7 mouse cellular contexts compared by ENCODE assay signal in genomic region chr1:85703245-85704186, GRCm38 (mm10). TPM values are rescaled to one million over a fixed set of nuclear protein-coding genes. Genes with fewer than 3 reads are reported as not detected.
A peak's percentile ranks its signal among the peaks of the same experiment; 100 is the strongest.
DNase-seq lines count a peak whose midpoint lies in the region; ATAC-seq and TF ChIP-seq lines count a peak whose summit lies in the region.

No protein-coding gene starts in this region.

- peak; percentile 92 for ATAC-seq in embryonic facial prominence, embryonic 12.5 days (ENCODE audit: insufficient number of reproducible peaks, insufficient read depth, low FRiP score, low TSS enrichment)
- peak; percentile 98 for ATAC-seq in midbrain, embryonic 12.5 days (ENCODE audit: low FRiP score, low read depth)

- TF ChIP-seq POLR2A in small intestine, adult 2 months (IDR thresholded peaks at IDR 0.05; ENCODE audit: low read depth, low read length): no peak

- WGBS in embryonic facial prominence, embryonic 12.5 days: 32% methylated on average over 22 of the region's 22 CpGs
- 25% methylated on average over 22 of the region's 22 CpGs for WGBS in limb, embryonic 10.5 days
- WGBS in midbrain, embryonic 12.5 days: 30% methylated on average over 22 of the region's 22 CpGs
- WGBS in small intestine, adult 2 months: 16% methylated on average over 22 of the region's 22 CpGs

- H3K9me3 ChIP-seq in embryonic facial prominence, embryonic 12.5 days: no peaks in the 10 kb centered on the region
- H3K9me3 ChIP-seq in limb, embryonic 10.5 days (replicated peaks): no peaks in the 10 kb centered on the region
- no peaks in the 10 kb centered on the region for H3K9me3 ChIP-seq in midbrain, embryonic 12.5 days

- H3K4me3 ChIP-seq in embryonic facial prominence, embryonic 12.5 days: peak overlapping the region; percentile 34
- H3K4me3 ChIP-seq in limb, embryonic 10.5 days: peak overlapping the region; percentile 44
- peak overlapping the region; percentile 37 for H3K4me3 ChIP-seq in midbrain, embryonic 12.5 days
- peak overlapping the region; percentile 59 for H3K4me3 ChIP-seq in small intestine, adult 2 months (ENCODE audit: low read depth, low read length)

- H3K4me1 ChIP-seq in embryonic facial prominence, embryonic 12.5 days: no peaks in the 10 kb centered on the region
- H3K4me1 ChIP-seq in limb, embryonic 10.5 days: no peaks in the 10 kb centered on the region
- H3K4me1 ChIP-seq in midbrain, embryonic 12.5 days: no peaks in the 10 kb centered on the region
- peaks cover 7% of the 10 kb centered on the region; the same call in 1 of the 2 replicates for H3K4me1 ChIP-seq in small intestine, adult 2 months (ENCODE audit: control insufficient read depth, insufficient read depth, insufficient read length, low read length)

- H3K36me3 ChIP-seq in embryonic facial prominence, embryonic 12.5 days: no peaks in the 10 kb centered on the region
- H3K36me3 ChIP-seq in limb, embryonic 10.5 days: no peaks in the 10 kb centered on the region
- no peaks in the 10 kb centered on the region for H3K36me3 ChIP-seq in midbrain, embryonic 12.5 days
- peaks cover 16% of the 10 kb centered on the region for H3K36me3 ChIP-seq in small intestine, adult 2 months (ENCODE audit: control insufficient read depth, insufficient read depth, low read length)

- H3K27ac ChIP-seq in embryonic facial prominence, embryonic 12.5 days: no peak overlapping the region
- H3K27ac ChIP-seq in limb, embryonic 10.5 days: peak overlapping the region; percentile 65
- no peak overlapping the region; the same call in 1 of the 2 replicates for H3K27ac ChIP-seq in midbrain, embryonic 12.5 days (replicated peaks)
- peak overlapping the region; percentile 73 for H3K27ac ChIP-seq in small intestine, adult 2 months (ENCODE audit: insufficient read depth, low read depth, low read length)

- peak; percentile 59 to 83 for DNase-seq in adrenal gland, postnatal 36 days
- peak; percentile 84 to 92 for DNase-seq in heart, adult 18-20 months
- DNase-seq in kidney, adult 18-20 months: peak; percentile 54
- peak; percentile 72 for DNase-seq in limb, embryonic 10.5 days (ENCODE audit: low spot score)

- TF ChIP-seq CTCF in small intestine, adult 2 months (IDR thresholded peaks at IDR 0.05; ENCODE audit: extremely low read depth, insufficient read length, insufficient replicate concordance, low read depth, low read length): no peak

- H3K4me2 ChIP-seq in embryonic facial prominence, embryonic 12.5 days (replicated peaks): peak overlapping the region; percentile 54
- H3K4me2 ChIP-seq in midbrain, embryonic 12.5 days (replicated peaks): peak overlapping the region; percentile 54

- H3K27me3 ChIP-seq in embryonic facial prominence, embryonic 12.5 days: no peaks in the 10 kb centered on the region
- no peaks in the 10 kb centered on the region for H3K27me3 ChIP-seq in limb, embryonic 10.5 days (ENCODE audit: low read depth, poor library complexity, severe bottlenecking)
- H3K27me3 ChIP-seq in midbrain, embryonic 12.5 days: no peaks in the 10 kb centered on the region
- H3K27me3 ChIP-seq in small intestine, adult 2 months (ENCODE audit: control insufficient read depth, insufficient read depth, low read length): no peaks in the 10 kb centered on the region

- H3K9ac ChIP-seq in embryonic facial prominence, embryonic 12.5 days: no peak overlapping the region; the same call in 1 of the 2 replicates
- peak overlapping the region; percentile 39; the same call in 1 of the 2 replicates for H3K9ac ChIP-seq in midbrain, embryonic 12.5 days (replicated peaks)

RNA-seq across cellular contexts. Expression of gene Sp100, which starts 53.7 kb away (rescaled TPM):
- 10 to 100 TPM; 20.2 to 22.5 TPM for total RNA-seq in adrenal gland, postnatal 36 days (2021)
- 0.62 and 0.72 TPM in 2 replicates for polyA plus RNA-seq in embryonic facial prominence, embryonic 12.5 days (2016; fragmentation: Nextera tagmentation; extraction: Ambion mirVana)
- 10 to 100 TPM; 19.6 to 20.4 TPM for total RNA-seq in heart, adult 18-20 months (2021)
- polyA plus RNA-seq in limb, embryonic 10.5 days (2016; fragmentation: Nextera tagmentation; extraction: Ambion mirVana): 0.24 and 0.29 TPM in 2 replicates
- 0.50 and 0.92 TPM in 2 replicates for polyA plus RNA-seq in midbrain, embryonic 12.5 days (2016; fragmentation: Nextera tagmentation; extraction: Ambion mirVana)
- 3.8 and 10.1 TPM in 2 replicates for polyA plus RNA-seq in small intestine, adult 2 months (2012; rRNA removed)

Comparison
In these comparisons a context has a peak if more than half of its experiments do, and no peak if none do; other contexts are left out.
1. H3K27ac ChIP-seq: peak in limb, embryonic 10.5 days (single experiment) and small intestine, adult 2 months (single experiment); none in embryonic facial prominence, embryonic 12.5 days (single experiment) and midbrain, embryonic 12.5 days (single experiment).
2. Peak in every context shown above with its lines, with median percentiles within 50 percentile points of each other: DNase-seq and H3K4me3 ChIP-seq.